Mouse (Mus musculus) 3134 (cell line): ENCODE measurements around the gene Tax1bp3.

Experiments used
- DNase-seq: peaks from one replicate; pipeline ENCODE4 v3.0.0-alpha.2; 2011; ENCODE audit warnings: low spot score; ENCODE audit not compliant: insufficient read length; ENCODE audit errors: extremely low read depth

Gene Tax1bp3

DNA sequence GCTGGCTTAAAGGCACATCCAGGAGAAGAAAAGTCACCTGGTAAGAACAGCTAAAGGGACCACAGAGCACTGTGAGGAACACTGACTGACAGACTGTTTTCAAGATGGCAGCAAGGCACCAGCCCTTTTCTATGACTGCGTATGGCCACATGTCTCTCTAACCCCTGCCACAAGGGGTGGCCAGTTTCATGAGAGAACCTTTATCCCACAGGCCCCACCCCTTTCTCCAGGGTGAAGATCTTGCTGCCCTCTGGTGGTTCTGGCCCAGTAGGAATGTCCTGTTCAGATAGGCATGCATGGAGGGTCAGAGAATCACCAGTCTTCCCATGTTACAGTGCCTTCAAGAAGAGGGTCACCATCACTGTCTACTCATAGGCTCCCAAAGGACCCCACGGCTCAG, 47.1 kb downstream of the Tax1bp3 start:
- DNase-seq: no peak

DNA sequence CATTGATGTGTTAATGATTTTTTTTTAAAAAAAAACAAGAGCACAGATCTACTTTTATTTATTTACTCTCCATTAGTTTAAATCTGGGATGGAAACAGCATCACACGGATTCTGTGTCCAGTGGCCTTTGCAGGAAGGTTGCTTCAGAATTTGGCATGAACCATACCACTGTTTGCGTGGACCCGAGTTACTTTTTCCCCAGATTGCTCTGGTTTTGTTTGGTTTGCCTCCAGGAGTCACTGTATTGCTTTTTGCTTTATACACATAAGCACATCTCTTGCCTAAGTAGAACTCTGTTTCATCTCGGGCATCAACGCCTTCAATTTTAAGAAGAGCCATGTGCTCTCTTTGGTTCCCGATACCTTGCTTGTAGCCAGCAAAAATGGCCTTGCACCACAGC, 49.0 kb downstream of the Tax1bp3 start:
- DNase-seq: no peak

DNA sequence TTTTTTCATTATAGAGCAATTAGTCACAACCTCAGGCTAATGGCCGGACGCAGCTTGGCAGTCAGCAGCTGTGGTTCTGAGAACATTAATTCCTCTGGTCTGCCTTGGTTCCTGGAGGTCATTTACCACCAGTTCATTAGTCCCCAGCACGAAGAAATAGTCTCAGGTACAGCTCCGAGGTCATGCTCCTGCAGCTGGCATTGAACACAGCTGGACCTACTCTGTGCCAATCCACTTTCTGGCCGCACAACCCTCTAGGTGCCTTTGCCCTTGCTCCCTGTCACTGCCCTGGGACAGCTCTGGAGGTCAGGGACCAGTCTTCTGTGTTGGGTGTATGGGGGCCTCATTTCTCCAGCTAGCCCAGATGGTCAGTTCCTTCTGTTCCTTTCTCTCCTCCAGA, 52.0 kb downstream of the Tax1bp3 start:
- DNase-seq: no peak

DNA sequence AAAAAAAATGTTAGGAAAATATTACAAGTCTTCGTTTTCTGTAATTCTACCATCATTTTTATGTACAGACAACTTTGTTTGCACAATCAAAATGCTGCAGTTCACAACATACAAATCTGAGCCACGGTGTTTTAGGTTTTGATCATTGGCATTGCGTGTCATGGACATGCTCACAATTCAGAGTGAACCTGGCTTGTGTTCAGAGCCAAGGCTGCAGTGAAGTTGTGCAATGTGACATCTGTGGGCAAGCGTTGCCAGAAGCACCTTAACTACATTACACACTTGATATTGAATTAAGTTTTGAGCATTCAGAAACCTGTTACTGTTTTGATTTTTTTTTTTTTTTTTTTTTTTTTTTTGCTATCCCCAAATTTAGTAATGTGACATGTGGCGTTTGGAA, 53.2 kb downstream of the Tax1bp3 start:
- no peak for DNase-seq

DNA sequence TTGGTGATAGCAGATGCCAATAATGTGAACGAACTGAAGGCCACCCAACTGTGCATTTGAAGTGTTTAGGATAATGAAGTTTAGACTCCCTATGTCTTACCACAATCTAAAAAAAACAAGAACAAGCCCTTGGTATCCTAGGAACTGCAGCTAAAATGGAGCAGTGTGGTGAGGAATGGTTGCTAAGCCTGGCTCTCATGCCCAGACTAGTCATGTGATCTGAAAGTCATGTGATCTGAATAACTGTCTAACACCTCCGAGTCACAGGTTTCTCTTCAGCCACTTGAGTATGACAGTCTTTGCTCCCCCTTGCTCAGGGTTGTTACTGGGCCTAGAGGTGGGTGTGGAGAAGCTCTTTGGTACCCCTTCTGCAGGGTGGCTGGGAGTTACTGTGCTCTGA, 55.6 kb downstream of the Tax1bp3 start:
- no peak for DNase-seq
